Mouse (Mus musculus) ovary, adult 18-20 months (tissue): ENCODE data around the gene P4htm.

Experiments
- DNase-seq: peaks from one replicate; pipeline ENCODE4 v3.0.0; 2022; ENCODE audit warnings: low spot score, mixed read lengths

P4htm gene

DNA sequence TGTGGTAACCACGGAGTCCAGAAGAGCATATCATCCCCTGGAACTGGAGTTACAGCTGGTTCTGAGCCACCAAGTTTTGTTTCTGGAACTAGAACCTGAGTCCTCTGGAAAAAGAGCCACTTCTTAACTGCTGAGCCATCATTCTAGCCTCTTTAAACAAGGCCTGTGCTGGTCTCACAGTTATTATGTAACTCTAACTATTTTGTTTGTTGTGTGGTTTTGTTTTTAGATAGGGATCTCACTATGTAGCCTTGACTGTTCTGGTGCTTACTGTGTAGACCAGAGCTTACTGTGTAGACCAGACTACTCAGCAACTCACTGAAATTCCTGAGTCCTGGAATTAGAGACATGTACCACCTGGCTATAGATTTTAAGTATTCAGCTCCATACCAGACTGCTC is 50.6 kb downstream of the P4htm start:
- DNase-seq = no peak

DNA sequence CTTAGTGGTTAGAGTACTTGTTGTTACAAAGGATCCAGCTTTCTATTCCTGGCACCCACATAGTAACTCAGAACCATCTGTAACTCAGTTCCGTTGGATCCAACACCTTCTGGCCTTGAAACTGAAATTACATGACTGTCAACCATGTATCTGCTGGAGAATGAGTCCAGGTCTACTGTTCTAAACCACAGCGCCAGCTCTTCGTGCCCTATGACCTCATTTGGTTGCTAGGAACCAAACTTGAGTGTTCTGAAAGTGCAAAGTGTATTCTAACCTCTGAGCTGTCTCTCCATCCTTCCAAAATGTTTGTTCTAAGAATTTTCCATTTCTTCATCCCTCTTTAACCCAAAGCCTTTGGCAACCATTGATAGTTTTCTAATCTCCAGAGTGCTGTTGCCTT is 51.5 kb downstream of the P4htm start:
- DNase-seq = no peak

DNA sequence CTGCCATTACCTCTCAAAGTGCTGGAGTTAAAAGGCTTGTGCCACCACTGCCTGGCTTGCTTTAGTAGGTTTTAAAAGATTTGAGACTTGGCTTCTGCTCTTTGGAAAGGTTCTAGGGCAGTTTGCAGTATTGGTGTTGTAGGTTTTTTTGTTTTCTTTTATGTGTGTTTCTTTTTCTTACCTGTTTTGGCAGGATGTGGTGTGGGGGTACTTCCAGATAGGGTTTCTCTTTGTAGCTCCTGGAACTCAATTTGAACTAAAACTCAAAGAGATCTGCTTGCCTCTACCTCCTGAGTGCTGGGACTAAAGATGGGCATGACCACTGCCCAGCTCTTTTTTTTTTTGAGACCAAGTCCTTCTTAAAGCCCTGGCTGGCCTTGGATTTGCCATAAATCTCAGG is 56.6 kb downstream of the P4htm start:
- DNase-seq = no peak

DNA sequence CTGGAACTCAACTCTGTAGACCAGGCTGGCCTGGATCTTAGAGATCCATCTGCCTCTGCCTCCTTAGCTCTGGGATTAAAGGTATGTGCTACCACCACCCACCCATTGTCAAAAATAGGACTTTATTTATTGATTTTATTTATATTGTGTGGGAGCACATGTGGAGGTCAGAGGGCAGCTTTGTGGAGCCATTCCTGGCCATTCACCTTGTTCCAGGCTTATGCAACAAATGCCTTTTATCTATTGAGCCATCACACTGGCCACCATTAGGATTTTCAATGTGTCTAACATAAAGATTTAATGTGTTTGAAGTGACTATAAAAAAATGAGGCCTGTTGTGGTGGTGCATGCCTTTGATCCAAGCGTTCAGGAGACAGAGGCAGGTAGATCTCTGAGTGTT is 66.0 kb downstream of the P4htm start:
- no peak for DNase-seq

GRCm38 (mm10) chr9:108530954-108531353 is 66.5 kb downstream of the P4htm start:
- DNase-seq = no peak
